Mouse (Mus musculus) heart, adult 11 months (tissue): Measurements from ENCODE around the gene Pla2g12b.
"Not testable (repeated sequence)": the region's sequence is repeated elsewhere in the genome, so short reads cannot be mapped to it uniquely, and the experiment has no call there.

ENCODE experiments used
- DNase-seq: peaks from one replicate; pipeline ENCODE4 v3.0.0; 2022

Pla2g12b gene

GRCm38 (mm10) chr10:59402899-59403792 lies at the start of gene Pla2g12b:
Gene Pla2g12b (plus strand): TSS chr10:59403660.
- DNase-seq, result peak; percentile 86

GRCm38 (mm10) chr10:59354120-59354519 lies 49.3 kb upstream of the Pla2g12b start:
- DNase-seq, result peak; percentile 7

DNA sequence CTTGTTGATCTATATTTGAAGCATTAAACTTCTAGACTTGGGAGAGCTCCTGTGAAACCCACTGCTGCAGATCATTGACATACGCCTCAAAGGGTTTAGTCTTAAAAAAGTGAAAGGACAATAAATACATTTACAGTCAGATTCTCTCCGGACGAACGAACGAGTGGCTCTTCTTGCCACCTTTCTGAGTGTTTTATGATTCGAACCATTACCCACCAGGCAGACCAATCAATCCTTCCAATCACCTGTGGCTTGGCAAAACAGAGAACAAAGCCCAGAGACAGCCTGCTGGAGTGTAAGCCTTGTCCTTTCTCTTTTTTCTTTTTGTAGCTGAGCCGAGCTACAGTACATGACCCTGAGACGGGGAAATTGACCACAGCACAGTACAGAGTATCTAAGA lies 48.4 kb upstream of the Pla2g12b start:
- DNase-seq, result peak; percentile 55

DNA sequence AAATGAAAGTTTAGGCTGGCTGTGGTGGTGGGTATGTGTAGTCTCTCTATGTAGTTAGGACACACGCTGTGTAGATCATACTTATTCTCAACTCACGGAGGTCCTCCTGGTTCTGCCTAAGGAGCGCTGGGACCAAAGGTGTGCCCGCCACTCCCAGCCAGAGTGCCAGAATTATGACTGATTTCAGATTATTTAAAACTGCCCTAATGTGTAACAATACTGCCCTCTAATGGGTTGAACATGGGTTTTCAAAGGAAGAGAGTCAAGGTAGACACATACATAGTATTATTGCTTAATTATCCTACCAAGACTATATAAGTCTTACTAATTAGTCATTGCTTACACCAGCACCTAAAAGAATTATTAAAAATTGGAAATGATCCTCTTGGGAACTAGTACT lies 44.7 kb upstream of the Pla2g12b start:
- DNase-seq, result peak; percentile 45

GRCm38 (mm10) chr10:59363208-59363607 lies 40.3 kb upstream of the Pla2g12b start:
- DNase-seq, result peak; percentile 35

DNA sequence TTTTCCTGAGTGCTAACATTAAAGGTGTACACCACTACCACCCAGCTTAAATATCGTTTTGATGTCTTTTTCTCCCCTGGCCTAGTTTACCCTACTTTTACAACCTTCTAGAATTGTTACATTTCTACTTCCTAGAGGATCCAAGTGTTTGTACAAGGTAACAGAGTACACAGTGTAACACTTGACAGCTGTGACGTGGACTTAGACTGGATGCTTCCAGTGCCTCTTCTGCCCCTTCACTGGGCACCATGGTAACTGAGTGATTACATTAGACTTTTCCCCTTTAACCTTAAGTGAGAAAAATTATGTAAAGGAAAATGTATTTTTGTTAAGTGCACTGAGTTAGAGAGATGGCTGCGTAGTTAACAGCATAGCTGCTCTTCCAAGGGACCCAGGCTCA lies 38.9 kb upstream of the Pla2g12b start:
- DNase-seq, result no peak

DNA sequence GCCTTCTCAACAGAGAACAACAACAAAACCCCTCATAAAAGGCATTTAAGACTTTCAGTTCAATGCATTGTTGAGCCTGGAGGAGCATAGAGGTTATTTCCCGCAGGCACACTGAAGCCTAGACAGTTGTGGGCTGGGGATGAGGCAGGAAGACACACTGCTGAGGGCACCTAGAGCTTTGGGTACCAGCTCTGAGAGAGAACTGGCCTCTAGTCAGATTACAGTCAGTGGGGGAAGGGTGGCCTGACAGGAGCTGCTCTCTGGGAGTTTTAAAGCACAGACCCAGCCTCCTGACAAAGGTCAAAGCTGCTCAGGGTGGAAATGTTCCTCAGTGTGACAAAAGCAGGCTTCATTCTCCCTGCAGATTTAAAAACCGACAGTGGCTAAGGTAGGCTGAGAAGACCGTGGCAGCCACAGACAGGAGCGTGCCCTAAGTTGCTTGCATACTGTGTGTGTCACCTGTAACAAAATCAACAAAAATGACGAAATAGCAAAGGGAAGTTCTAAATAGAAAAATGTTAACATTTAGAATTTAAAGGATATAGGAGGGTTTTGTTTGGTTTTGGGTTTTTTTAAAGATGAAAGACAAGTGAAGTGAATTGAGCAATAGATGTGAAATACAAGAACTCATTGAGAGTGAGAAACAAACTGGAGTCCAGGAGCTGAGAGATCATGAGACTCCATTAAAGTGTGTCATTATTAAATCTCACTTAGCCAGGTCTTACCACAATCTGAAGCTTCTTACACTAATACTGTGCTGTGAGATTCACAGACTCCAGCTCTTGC lies 37.5 kb upstream of the Pla2g12b start:
- peak; percentile 76 for DNase-seq

GRCm38 (mm10) chr10:59366746-59367145 lies 36.7 kb upstream of the Pla2g12b start:
- DNase-seq, result peak; percentile 45

GRCm38 (mm10) chr10:59367206-59367605 lies 36.3 kb upstream of the Pla2g12b start:
- peak; percentile 28 for DNase-seq

DNA sequence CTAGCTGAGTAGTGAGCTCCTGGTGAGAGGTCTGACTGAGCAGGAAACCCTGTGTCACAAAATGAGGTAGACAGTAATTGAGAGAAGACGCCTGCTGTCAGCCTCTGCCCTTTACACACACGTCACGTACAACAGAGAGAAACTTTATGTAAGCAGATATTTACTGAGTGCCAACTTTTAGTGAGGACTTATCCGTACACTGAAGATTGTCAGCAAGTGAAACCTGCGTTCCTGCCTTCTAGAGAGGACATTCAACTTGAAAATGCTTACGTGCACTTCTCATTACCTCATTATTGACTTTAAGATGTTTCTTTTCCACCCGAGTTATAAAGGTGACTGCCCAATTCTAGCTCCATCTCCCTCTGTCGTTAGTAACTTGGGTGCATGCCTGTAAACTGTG lies 34.7 kb upstream of the Pla2g12b start:
- peak; percentile 48 for DNase-seq

- DNase-seq, result peak; percentile 66
These were observed 34.0 kb upstream of the Pla2g12b start for GRCm38 (mm10) chr10:59369426-59369825.

DNA sequence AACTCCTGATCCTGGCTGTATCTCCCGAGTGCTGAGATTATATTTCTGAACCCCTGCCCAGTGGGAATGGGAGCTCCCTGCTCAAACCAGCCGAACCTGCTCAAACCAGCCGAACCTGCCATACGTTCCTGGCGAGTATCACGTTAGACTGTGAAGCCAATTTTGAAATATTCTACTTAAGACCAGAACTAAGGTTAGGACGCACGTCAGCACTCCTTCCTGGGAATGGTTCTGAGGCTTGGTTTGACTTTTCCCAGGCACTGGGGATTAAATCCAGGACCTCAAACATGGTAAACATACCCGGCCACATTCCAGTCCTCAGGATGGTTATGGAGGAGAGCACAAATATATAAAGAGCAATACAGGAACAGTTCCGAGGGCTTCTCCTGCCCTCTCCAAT lies 25.6 kb upstream of the Pla2g12b start:
- no peak for DNase-seq

- DNase-seq, result peak; percentile 44
These were observed 24.7 kb upstream of the Pla2g12b start for GRCm38 (mm10) chr10:59378728-59379127.

- DNase-seq, result peak; percentile 68
These were observed 23.5 kb upstream of the Pla2g12b start for GRCm38 (mm10) chr10:59379927-59380326.

GRCm38 (mm10) chr10:59380411-59380821 lies 23.0 kb upstream of the Pla2g12b start:
- DNase-seq, result peak; percentile 45

DNA sequence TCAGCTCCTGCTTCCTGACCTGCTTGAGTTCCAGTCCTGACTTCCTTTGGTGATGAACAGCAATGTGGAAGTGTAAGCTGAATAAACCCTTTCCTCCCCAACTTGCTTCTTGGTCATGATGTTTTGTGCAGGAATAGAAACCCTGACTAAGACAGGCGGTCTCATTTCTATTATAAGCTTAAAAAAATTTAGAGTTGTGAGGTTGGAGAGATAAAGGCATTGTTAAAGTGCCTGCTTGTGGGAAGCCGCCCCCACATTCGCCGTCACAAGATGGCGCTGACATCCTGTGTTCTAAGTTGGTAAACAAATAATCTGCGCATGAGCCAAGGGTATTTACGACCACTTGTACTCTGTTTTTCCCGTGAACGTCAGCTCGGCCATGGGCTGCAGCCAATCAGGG lies 21.9 kb upstream of the Pla2g12b start:
- not testable (repeated sequence) for DNase-seq

- no peak for DNase-seq
These were observed 16.5 kb upstream of the Pla2g12b start for GRCm38 (mm10) chr10:59386951-59387350.

GRCm38 (mm10) chr10:59389652-59390051 lies 13.8 kb upstream of the Pla2g12b start:
- DNase-seq, result no peak

- no peak for DNase-seq
These were observed 11.6 kb upstream of the Pla2g12b start for GRCm38 (mm10) chr10:59391907-59392306.

DNA sequence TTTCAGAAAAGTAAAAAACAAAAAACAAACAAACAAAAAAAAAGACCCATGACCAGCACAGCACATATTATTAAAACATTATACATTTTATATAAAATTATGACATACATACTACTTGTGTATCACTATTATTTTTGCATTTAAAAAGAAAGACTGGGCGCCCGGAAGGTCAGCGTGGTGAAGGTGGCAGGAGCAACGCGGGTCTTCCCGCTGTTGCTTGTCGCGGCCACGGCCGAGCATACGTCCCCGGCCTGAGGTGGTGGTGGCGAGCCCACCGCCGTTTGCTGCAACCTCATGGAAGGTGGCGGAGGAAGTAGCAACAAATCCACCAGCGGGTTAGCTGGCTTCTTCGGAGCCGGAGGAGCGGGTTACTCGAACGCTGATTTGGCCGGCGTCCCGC lies 8.0 kb upstream of the Pla2g12b start, which contains the start of gene Gm10273:
Gene Gm10273 (plus strand): TSS at position 172 of the 400 bp plus-strand sequence.
- not testable (repeated sequence) for DNase-seq

- peak; percentile 79 for DNase-seq
These were observed 311 bp downstream of the Pla2g12b start for GRCm38 (mm10) chr10:59403793-59404149.

DNA sequence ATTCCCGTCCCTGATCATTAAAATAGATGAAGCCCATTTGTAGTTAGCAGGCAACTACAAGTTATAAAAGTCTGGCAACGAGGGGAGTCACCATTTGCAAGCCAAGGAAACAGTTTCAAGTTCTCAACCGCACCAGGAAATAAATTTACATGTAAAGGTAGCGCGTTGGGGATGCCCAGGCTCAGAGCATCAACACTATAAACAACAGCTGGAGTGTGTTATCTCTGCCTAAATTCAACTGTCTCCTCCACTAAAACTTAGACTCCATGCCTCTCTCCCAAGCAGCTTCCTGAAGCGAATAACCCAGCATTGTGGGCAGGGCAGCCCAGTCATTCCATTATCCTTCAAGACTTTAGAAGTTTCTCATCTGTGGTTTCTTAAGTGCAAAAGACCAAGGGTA lies 5.0 kb downstream of the Pla2g12b start:
- no peak for DNase-seq

DNA sequence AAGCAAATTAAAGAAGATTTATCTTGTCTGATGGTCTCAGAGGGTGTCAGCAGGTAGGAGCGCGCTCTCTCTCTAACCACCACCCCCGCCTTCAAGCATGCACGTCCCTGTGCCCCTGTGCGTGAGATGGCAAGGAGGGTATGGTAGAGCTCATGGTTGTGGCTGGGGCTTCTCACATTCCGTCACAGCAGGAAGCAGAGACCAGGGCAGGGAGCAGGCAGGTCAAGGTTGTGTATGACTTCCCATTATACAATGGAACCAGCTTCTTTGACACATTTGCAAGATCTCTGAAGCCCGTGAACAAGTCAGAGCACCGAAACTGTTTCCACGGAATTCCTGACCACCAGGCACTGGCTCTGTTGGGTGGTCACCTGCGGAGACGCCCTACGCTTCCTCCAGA lies 6.8 kb downstream of the Pla2g12b start:
- peak; percentile 64 for DNase-seq

- DNase-seq, result no peak
These were observed 10.3 kb downstream of the Pla2g12b start for GRCm38 (mm10) chr10:59413711-59414110.
